Mouse (Mus musculus) stomach, postnatal 0 days (tissue): Measurements from ENCODE around the gene Magoh. TPM values are rescaled to one million over a fixed set of nuclear protein-coding genes. Genes with fewer than 3 reads are reported as not detected.

Source experiments
- ATAC-seq: fragments of 200-750 bp; cut with Nextera tagmentation; 2 replicates; pipeline ENCODE4 v1.8.0; 2017; ENCODE audit not compliant: low FRiP score, low TSS enrichment
- DNase-seq: peaks from one replicate; pipeline ENCODE4 v3.0.0-alpha.2; 2016; ENCODE audit warnings: low spot score
- H3K27ac ChIP-seq: fragments of 300-500 bp; sonication (generic); replicated peaks from 2 replicates; pipeline ENCODE4 v1.5.1; 2014; ENCODE audit warnings: mild to moderate bottlenecking, control low read depth
- H3K27me3 ChIP-seq: fragments of 300-500 bp; sonication (generic); 2 replicates; pipeline ENCODE4 v1.6.1; 2014; ENCODE audit warnings: low read length; ENCODE audit not compliant: control insufficient read depth, insufficient read depth
- H3K36me3 ChIP-seq: fragments of 300-500 bp; sonication (generic); 2 replicates; pipeline ENCODE4 v1.6.1; 2014; ENCODE audit warnings: low read length, mixed read lengths; ENCODE audit not compliant: control insufficient read depth, insufficient read depth
- H3K4me1 ChIP-seq: fragments of 300-500 bp; sonication (generic); replicated peaks from 2 replicates; pipeline ENCODE4 v1.6.1; 2014; ENCODE audit warnings: antibody characterized with exemption; ENCODE audit not compliant: control insufficient read depth, insufficient read depth
- H3K4me2 ChIP-seq: fragments of 300-500 bp; sonication (generic); replicated peaks from 2 replicates; pipeline ENCODE4 v1.6.1; 2014; ENCODE audit warnings: low read depth, mild to moderate bottlenecking, control low read depth, moderate library complexity
- H3K4me3 ChIP-seq: fragments of 300-500 bp; sonication (generic); 2 replicates; pipeline ENCODE4 v1.5.1; 2014; ENCODE audit warnings: low read depth, low read length, control low read depth
- H3K9ac ChIP-seq: fragments of 300-500 bp; sonication (generic); 2 replicates; pipeline ENCODE4 v1.6.1; 2014; ENCODE audit warnings: mild to moderate bottlenecking, low read length, control low read depth, mixed read lengths
- H3K9me3 ChIP-seq: fragments of 300-500 bp; sonication (generic); 2 replicates; pipeline ENCODE4 v1.6.1; 2016; ENCODE audit warnings: low read length; ENCODE audit not compliant: control insufficient read depth
- CTCF ChIP-seq: IDR thresholded peaks from 2 replicates; pipeline ENCODE4 v1.5.1; 2016; ENCODE audit warnings: antibody characterized with exemption, low read depth, mild to moderate bottlenecking, moderate library complexity
- EP300 ChIP-seq: optimal IDR thresholded peaks from 2 replicates; pipeline ENCODE3; 2016; ENCODE audit warnings: antibody characterized with exemption
- WGBS: fragments of 180-500 bp; shearing (Covaris S2); extraction: QIAGEN DNeasy Blood & Tissue Kit; methylation state at CpG from one replicate; pipeline ENCODE4 v1.1.7; 2014; 5-methylcytosine and 5-hydroxymethylcytosine counted together
- polyA plus RNA-seq: library from polyadenylated mRNA; unstranded; fragments of >200 nt; fragmentation: Nextera tagmentation; extraction: Ambion mirVana; gene quantifications from 2 replicates; pipeline ENCODE4 v1.2.1, GENCODE M21; 2015

Magoh gene
- polyA plus RNA-seq: 126 and 145 TPM in 2 replicates

GRCm38 (mm10) chr4:107879254-107880050 lies at the start of gene Magoh:
Gene Magoh, plus strand, starts transcription at chr4:107879755.
- no peaks in the 10 kb centered on the region for H3K27me3 ChIP-seq
- ATAC-seq (peak; percentile 96), DNase-seq (peak; percentile 96)
- peak within 1 kb of the TSS; percentile 94 for H3K9ac ChIP-seq
- peak within 1 kb of the TSS; percentile 84 for H3K4me3 ChIP-seq
- no peaks in the 10 kb centered on the region for H3K9me3 ChIP-seq
- H3K4me2 ChIP-seq: peak within 1 kb of the TSS; percentile 77
- peaks cover 10% of the 10 kb centered on the region for H3K36me3 ChIP-seq
- WGBS: 2% methylated on average over 48 of the region's 48 CpGs
- H3K4me1 ChIP-seq: no peaks in the 10 kb centered on the region
- H3K27ac ChIP-seq: peak within 1 kb of the TSS; percentile 80
- TF ChIP-seq EP300 (no peak), CTCF (no peak)

- H3K27me3 ChIP-seq: no peaks in the 10 kb centered on the region
- H3K27ac ChIP-seq: no peak overlapping the region
- no peak overlapping the region; the same call in 1 of the 2 replicates for H3K9ac ChIP-seq
- no peaks in the 10 kb centered on the region for H3K9me3 ChIP-seq
- no peaks in the 10 kb centered on the region for H3K4me1 ChIP-seq
- H3K36me3 ChIP-seq: no peaks in the 10 kb centered on the region
- no peak for DNase-seq
- ATAC-seq: no peak
- no peak overlapping the region for H3K4me2 ChIP-seq
- no peak overlapping the region for H3K4me3 ChIP-seq
- WGBS: 81% methylated on average over 10 of the region's 10 CpGs
- TF ChIP-seq EP300 (no peak), CTCF (no peak)
Observed at GRCm38 (mm10) chr4:107830189-107830588, 49.4 kb upstream of the Magoh start.

- Histone ChIP-seq H3K27me3 (no peaks in the 10 kb centered on the region), H3K4me3 (no peak overlapping the region), H3K9me3 (no peaks in the 10 kb centered on the region), H3K36me3 (no peaks in the 10 kb centered on the region), H3K9ac (no peak overlapping the region), H3K27ac (no peak overlapping the region), H3K4me1 (no peaks in the 10 kb centered on the region), H3K4me2 (no peak overlapping the region)
- TF ChIP-seq CTCF (no peak), EP300 (no peak)
- DNase-seq (no peak), ATAC-seq (no peak)
- 80% methylated on average over 7 of the region's 7 CpGs for WGBS
Observed at GRCm38 (mm10) chr4:107830821-107831221, 48.7 kb upstream of the Magoh start.

GRCm38 (mm10) chr4:107831678-107832077 lies 47.9 kb upstream of the Magoh start:
- 93% methylated on average over 6 of the region's 6 CpGs for WGBS
- TF ChIP-seq EP300 (no peak), CTCF (no peak)
- no peaks in the 10 kb centered on the region for H3K36me3 ChIP-seq
- H3K4me1 ChIP-seq: no peaks in the 10 kb centered on the region
- ATAC-seq: no peak
- no peak overlapping the region for H3K27ac ChIP-seq
- no peak overlapping the region for H3K4me3 ChIP-seq
- H3K9ac ChIP-seq: no peak overlapping the region
- no peaks in the 10 kb centered on the region for H3K9me3 ChIP-seq
- no peak for DNase-seq
- H3K27me3 ChIP-seq: no peaks in the 10 kb centered on the region
- H3K4me2 ChIP-seq: no peak overlapping the region

GRCm38 (mm10) chr4:107833525-107833924 lies 46.0 kb upstream of the Magoh start:
- H3K27ac ChIP-seq: no peak overlapping the region
- WGBS: 62% methylated on average over 5 of the region's 5 CpGs
- TF ChIP-seq CTCF: no peak
- TF ChIP-seq EP300: no peak
- H3K4me1 ChIP-seq: no peaks in the 10 kb centered on the region
- no peaks in the 10 kb centered on the region for H3K36me3 ChIP-seq
- H3K27me3 ChIP-seq: no peaks in the 10 kb centered on the region
- H3K4me2 ChIP-seq: no peak overlapping the region
- peak; percentile 19; the same call in 1 of the 2 replicates for ATAC-seq
- H3K9ac ChIP-seq: no peak overlapping the region
- no peak for DNase-seq
- H3K9me3 ChIP-seq: no peaks in the 10 kb centered on the region
- H3K4me3 ChIP-seq: no peak overlapping the region

- TF ChIP-seq EP300 (no peak), CTCF (no peak)
- no peaks in the 10 kb centered on the region for H3K9me3 ChIP-seq
- H3K4me3 ChIP-seq: no peak overlapping the region
- no peaks in the 10 kb centered on the region for H3K27me3 ChIP-seq
- no peaks in the 10 kb centered on the region for H3K4me1 ChIP-seq
- no peak overlapping the region for H3K9ac ChIP-seq
- peak; percentile 69 for ATAC-seq
- H3K36me3 ChIP-seq: no peaks in the 10 kb centered on the region
- DNase-seq: peak; percentile 73
- no peak overlapping the region for H3K27ac ChIP-seq
- H3K4me2 ChIP-seq: no peak overlapping the region
- 48% methylated on average over 22 of the region's 22 CpGs for WGBS
Observed at GRCm38 (mm10) chr4:107834643-107835314, 44.8 kb upstream of the Magoh start.
